8 mouse cellular contexts compared by ENCODE assay signal in the genomic region with DNA sequence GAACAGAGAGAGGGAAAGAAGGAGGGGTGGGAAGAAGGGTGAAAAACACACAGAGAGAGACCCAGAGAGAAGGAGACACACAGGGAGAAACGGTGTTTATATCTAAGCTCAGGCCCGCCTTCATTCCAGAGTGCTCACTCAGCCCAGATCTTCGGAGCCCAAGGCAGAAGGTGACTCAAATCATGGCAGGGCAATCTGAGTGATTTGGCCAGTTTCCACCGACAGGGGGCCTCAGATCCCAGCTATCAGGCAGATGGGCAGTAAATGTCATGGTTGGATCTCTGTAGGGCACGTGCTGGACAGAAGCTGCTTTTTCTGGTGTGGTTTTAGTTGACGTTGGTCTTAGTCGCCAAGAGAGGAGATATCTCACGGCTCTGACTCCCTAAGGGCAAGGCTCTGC. TPM values are rescaled to one million over a fixed set of nuclear protein-coding genes. Genes with fewer than 3 reads are reported as not detected.
A peak's percentile ranks its signal among the peaks of the same experiment; 100 is the strongest.
DNase-seq lines count a peak whose midpoint lies in the region; ATAC-seq and TF ChIP-seq lines count a peak whose summit lies in the region.

No protein-coding gene starts in this region.

- no peak overlapping the region for H3K4me3 ChIP-seq in bone marrow, adult 2 months (replicated peaks; ENCODE audit: control insufficient read depth, low read depth, low read length)
- peak overlapping the region; percentile 21 for H3K4me3 ChIP-seq in embryonic facial prominence, embryonic 14.5 days (ENCODE audit: low read depth, low read length)
- H3K4me3 ChIP-seq in heart, embryonic 11.5 days (ENCODE audit: low read depth, low read length): no peak overlapping the region
- peak overlapping the region; percentile 4; the same call in 1 of the 2 replicates for H3K4me3 ChIP-seq in liver, embryonic 12.5 days
- peak overlapping the region; percentile 2 for H3K4me3 ChIP-seq in myocyte
- H3K4me3 ChIP-seq in stomach, embryonic 15.5 days (replicated peaks): peak overlapping the region; percentile 18

- peak; percentile 76 for DNase-seq in 416B (ENCODE audit: low read depth)
- peak; percentile 78 for DNase-seq in embryonic facial prominence, embryonic 14.5 days (ENCODE audit: low spot score)
- DNase-seq in kidney, adult 9 months: peak; percentile 78

- no peaks in the 10 kb centered on the region for H3K36me3 ChIP-seq in embryonic facial prominence, embryonic 14.5 days (ENCODE audit: control insufficient read depth, insufficient read depth, low read length)
- no peaks in the 10 kb centered on the region for H3K36me3 ChIP-seq in heart, embryonic 11.5 days (ENCODE audit: control insufficient read depth, insufficient read depth, low read length)
- H3K36me3 ChIP-seq in liver, embryonic 12.5 days: no peaks in the 10 kb centered on the region
- no peaks in the 10 kb centered on the region for H3K36me3 ChIP-seq in myocyte (ENCODE audit: control insufficient read depth, insufficient read depth)
- H3K36me3 ChIP-seq in stomach, embryonic 15.5 days: no peaks in the 10 kb centered on the region

- no peaks in the 10 kb centered on the region for H3K79me2 ChIP-seq in myocyte (ENCODE audit: control insufficient read depth, insufficient read depth)

- peak; percentile 63 for TF ChIP-seq CTCF in bone marrow, adult 2 months (IDR thresholded peaks at IDR 0.05; ENCODE audit: control insufficient read depth, insufficient read depth, low read length)

- H3K27me3 ChIP-seq in embryonic facial prominence, embryonic 14.5 days (replicated peaks; ENCODE audit: control insufficient read depth, insufficient read depth, low read length): no peaks in the 10 kb centered on the region
- H3K27me3 ChIP-seq in heart, embryonic 11.5 days (ENCODE audit: control insufficient read depth, insufficient read depth, low read length): no peaks in the 10 kb centered on the region
- H3K27me3 ChIP-seq in liver, embryonic 12.5 days (replicated peaks): peaks cover 35% of the 10 kb centered on the region
- no peaks in the 10 kb centered on the region for H3K27me3 ChIP-seq in myocyte (ENCODE audit: control insufficient read depth, insufficient read depth, insufficient read length)
- no peaks in the 10 kb centered on the region for H3K27me3 ChIP-seq in stomach, embryonic 15.5 days (replicated peaks)

- peaks cover 4% of the 10 kb centered on the region for H3K4me1 ChIP-seq in bone marrow, adult 2 months (ENCODE audit: control insufficient read depth, insufficient read depth, low read length)
- peaks cover 16% of the 10 kb centered on the region for H3K4me1 ChIP-seq in embryonic facial prominence, embryonic 14.5 days (ENCODE audit: control insufficient read depth, insufficient read depth, low read length)
- peaks cover 13% of the 10 kb centered on the region for H3K4me1 ChIP-seq in heart, embryonic 11.5 days (ENCODE audit: control insufficient read depth, insufficient read depth, low read length)
- peaks cover 9% of the 10 kb centered on the region for H3K4me1 ChIP-seq in liver, embryonic 12.5 days
- H3K4me1 ChIP-seq in stomach, embryonic 15.5 days: peaks cover 9% of the 10 kb centered on the region

- peak; percentile 65 for ATAC-seq in embryonic facial prominence, embryonic 14.5 days (ENCODE audit: low read depth)
- ATAC-seq in heart, embryonic 11.5 days (replicated peaks; ENCODE audit: insufficient number of reproducible peaks, low FRiP score, low TSS enrichment): no peak
- peak; percentile 31 for ATAC-seq in liver, embryonic 12.5 days
- ATAC-seq in stomach, embryonic 15.5 days (ENCODE audit: insufficient read depth, low FRiP score, low read depth): peak; percentile 32; the same call in 1 of the 2 replicates

- H3K4me2 ChIP-seq in embryonic facial prominence, embryonic 14.5 days (ENCODE audit: low read depth, low read length): peak overlapping the region; percentile 57
- H3K4me2 ChIP-seq in heart, embryonic 11.5 days: peak overlapping the region; percentile 62
- H3K4me2 ChIP-seq in liver, embryonic 12.5 days: peak overlapping the region; percentile 48
- peak overlapping the region; percentile 98 for H3K4me2 ChIP-seq in myocyte (ENCODE audit: low read depth)
- H3K4me2 ChIP-seq in stomach, embryonic 15.5 days: peak overlapping the region; percentile 51

- no peak overlapping the region for H3K27ac ChIP-seq in bone marrow, adult 2 months (ENCODE audit: control insufficient read depth, insufficient read depth, low read depth, low read length, poor library complexity)
- peak overlapping the region; percentile 57 for H3K27ac ChIP-seq in embryonic facial prominence, embryonic 14.5 days (replicated peaks; ENCODE audit: low read depth, low read length)
- H3K27ac ChIP-seq in heart, embryonic 11.5 days (ENCODE audit: low read depth, low read length): peak overlapping the region; percentile 57
- H3K27ac ChIP-seq in liver, embryonic 12.5 days: 0 out of 2 replicates have a peak overlapping the region, but pooled peaks have one; percentile 22
- peak overlapping the region; percentile 57 for H3K27ac ChIP-seq in stomach, embryonic 15.5 days

- H3ac ChIP-seq in myocyte (ENCODE audit: control insufficient read depth, insufficient read length): no peak overlapping the region

- WGBS in bone marrow, adult 2 months: 9% methylated on average over 8 of the region's 8 CpGs
- 8% methylated on average over 8 of the region's 8 CpGs for WGBS in embryonic facial prominence, embryonic 14.5 days
- WGBS in heart, embryonic 11.5 days (ENCODE audit: insufficient replicate concordance): 4% methylated on average over 8 of the region's 8 CpGs
- WGBS in liver, embryonic 12.5 days (ENCODE audit: insufficient replicate concordance): 4% methylated on average over 8 of the region's 8 CpGs
- 7% methylated on average over 8 of the region's 8 CpGs for WGBS in stomach, embryonic 15.5 days

- H3K9me3 ChIP-seq in embryonic facial prominence, embryonic 14.5 days (ENCODE audit: control insufficient read depth, low read length): no peaks in the 10 kb centered on the region
- H3K9me3 ChIP-seq in heart, embryonic 11.5 days (replicated peaks; ENCODE audit: control insufficient read depth, low read length): no peaks in the 10 kb centered on the region
- H3K9me3 ChIP-seq in liver, embryonic 12.5 days (replicated peaks): no peaks in the 10 kb centered on the region
- no peaks in the 10 kb centered on the region for H3K9me3 ChIP-seq in stomach, embryonic 15.5 days

- TF ChIP-seq POLR2A in bone marrow, adult 2 months (IDR thresholded peaks at IDR 0.05; ENCODE audit: borderline replicate concordance, control insufficient read depth, low read depth, low read length): no peak
- TF ChIP-seq POLR2A in myocyte (IDR thresholded peaks at IDR 0.05; ENCODE audit: insufficient read length, low read depth): no peak

- H3K9ac ChIP-seq in embryonic facial prominence, embryonic 14.5 days (ENCODE audit: low read depth, low read length): peak overlapping the region; percentile 52
- peak overlapping the region; percentile 66; the same call in 1 of the 2 replicates for H3K9ac ChIP-seq in heart, embryonic 11.5 days (ENCODE audit: low read depth, low read length)
- H3K9ac ChIP-seq in liver, embryonic 12.5 days: no peak overlapping the region
- no peak overlapping the region for H3K9ac ChIP-seq in stomach, embryonic 15.5 days

TF ChIP-seq in myocyte, 11 proteins besides CTCF, POLR2A, EP300 and RAD21:
- TF ChIP-seq MYOD1 (IDR thresholded peaks at IDR 0.05; ENCODE audit: control insufficient read depth in 1 of 3, insufficient read length in 2 of 3, low read depth in 2 of 3): peak in 1 of 3 experiments; percentile 6
- TF ChIP-seq USF1 (IDR thresholded peaks at IDR 0.05; ENCODE audit: low read depth): peak; percentile 74
- no peak for TF ChIP-seq CEBPB (IDR thresholded peaks at IDR 0.05; ENCODE audit: insufficient read depth, poor library complexity, severe bottlenecking)

RNA-seq across cellular contexts. Expression of a gene that starts 57.6 kb away (rescaled TPM):
- 13.9 and 41.9 TPM in 2 replicates for polyA plus RNA-seq in bone marrow, adult 2 months (2011; ENCODE audit: insufficient read depth, insufficient read length, low replicate concordance, missing spikeins)
- polyA plus RNA-seq in embryonic facial prominence, embryonic 14.5 days (2014; fragmentation: Nextera tagmentation; extraction: Ambion mirVana): 34.1 and 43.5 TPM in 2 replicates
- polyA plus RNA-seq in heart, embryonic 11.5 days (2014; fragmentation: Nextera tagmentation; extraction: Ambion mirVana): 6.2 and 8.3 TPM in 2 replicates
- polyA plus RNA-seq in liver, embryonic 12.5 days (2016; fragmentation: Nextera tagmentation; extraction: Ambion mirVana): 2.6 and 2.8 TPM in 2 replicates
- polyA plus RNA-seq in myocyte (2012; fragmentation: generic; extraction: Trizol): 112 TPM
- polyA plus RNA-seq in stomach, embryonic 15.5 days (2015; fragmentation: Nextera tagmentation; extraction: Ambion mirVana): 21.7 and 22.9 TPM in 2 replicates

Comparison
In these comparisons a context has a peak if more than half of its experiments do, and no peak if none do; other contexts are left out.
1. H3K4me3 ChIP-seq: peak in embryonic facial prominence, embryonic 14.5 days (single experiment), liver, embryonic 12.5 days (single experiment), myocyte (single experiment) and stomach, embryonic 15.5 days (single experiment); none in bone marrow, adult 2 months (single experiment) and heart, embryonic 11.5 days (single experiment).
2. H3K4me2 ChIP-seq: peak in every context shown above with its lines; median percentile 98 in myocyte; 62 in heart, embryonic 11.5 days; 57 in embryonic facial prominence, embryonic 14.5 days; 51 in stomach, embryonic 15.5 days; 48 in liver, embryonic 12.5 days.
3. H3K9ac ChIP-seq: peak in embryonic facial prominence, embryonic 14.5 days (single experiment) and heart, embryonic 11.5 days (single experiment); none in liver, embryonic 12.5 days (single experiment) and stomach, embryonic 15.5 days (single experiment).
4. Peak in every context shown above with its lines, with median percentiles within 50 percentile points of each other: DNase-seq.